Mouse (Mus musculus): ENCODE measurements around the gene Tnfsf15. TPM values are rescaled to one million over a fixed set of nuclear protein-coding genes. Genes with fewer than 3 reads are reported as not detected.

Gene Tnfsf15
- polyA plus RNA-seq, 1 experiment from 2014 or later: 0.25 TPM

- DNase-seq (ENCODE audit: low spot score) (no peak), ATAC-seq (ENCODE audit: low FRiP score) (no peak)
- Histone ChIP-seq H3K9me3 (ENCODE audit: control insufficient read depth, low read length) (no peaks in the 10 kb centered on the region), H3K4me1 (replicated peaks; ENCODE audit: control insufficient read depth, insufficient read depth, low read length) (no peaks in the 10 kb centered on the region), H3K9ac (ENCODE audit: low read depth, low read length) (no peak overlapping the region), H3K4me3 (ENCODE audit: low read depth, low read length) (no peak overlapping the region), H3K27ac (ENCODE audit: low read depth, low read length) (no peak overlapping the region), H3K4me2 (replicated peaks; ENCODE audit: low read depth, low read length) (no peak overlapping the region), H3K36me3 (ENCODE audit: control insufficient read depth, insufficient read depth, low read length) (no peaks in the 10 kb centered on the region), H3K27me3 (ENCODE audit: control insufficient read depth, insufficient read depth, low read length) (no peaks in the 10 kb centered on the region)
- WGBS: 78% methylated on average over 2 of the region's 2 CpGs
Observed at GRCm38 (mm10) chr4:63731299-63731698, 13.6 kb downstream of the Tnfsf15 start.

GRCm38 (mm10) chr4:63726727-63727126 lies 18.2 kb downstream of the Tnfsf15 start:
- H3K27me3 ChIP-seq (ENCODE audit: control insufficient read depth, insufficient read depth, low read length): no peaks in the 10 kb centered on the region
- no peak for ATAC-seq (ENCODE audit: low FRiP score)
- WGBS: 61% methylated on average over 4 of the region's 4 CpGs
- H3K4me2 ChIP-seq (replicated peaks; ENCODE audit: low read depth, low read length): no peak overlapping the region
- H3K4me3 ChIP-seq (ENCODE audit: low read depth, low read length): no peak overlapping the region
- H3K27ac ChIP-seq (ENCODE audit: low read depth, low read length): no peak overlapping the region
- no peak for DNase-seq (ENCODE audit: low spot score)
- H3K9ac ChIP-seq (ENCODE audit: low read depth, low read length): no peak overlapping the region
- no peaks in the 10 kb centered on the region for H3K9me3 ChIP-seq (ENCODE audit: control insufficient read depth, low read length)
- no peaks in the 10 kb centered on the region for H3K36me3 ChIP-seq (ENCODE audit: control insufficient read depth, insufficient read depth, low read length)
- no peaks in the 10 kb centered on the region for H3K4me1 ChIP-seq (replicated peaks; ENCODE audit: control insufficient read depth, insufficient read depth, low read length)

- no peak overlapping the region for H3K9ac ChIP-seq (ENCODE audit: low read depth, low read length)
- H3K27ac ChIP-seq (ENCODE audit: low read depth, low read length): no peak overlapping the region
- no peak overlapping the region for H3K4me2 ChIP-seq (replicated peaks; ENCODE audit: low read depth, low read length)
- 80% methylated on average over 5 of the region's 5 CpGs for WGBS
- no peaks in the 10 kb centered on the region for H3K27me3 ChIP-seq (ENCODE audit: control insufficient read depth, insufficient read depth, low read length)
- H3K36me3 ChIP-seq (ENCODE audit: control insufficient read depth, insufficient read depth, low read length): no peaks in the 10 kb centered on the region
- DNase-seq (ENCODE audit: low spot score) (no peak), ATAC-seq (ENCODE audit: low FRiP score) (no peak)
- no peak overlapping the region for H3K4me3 ChIP-seq (ENCODE audit: low read depth, low read length)
- no peaks in the 10 kb centered on the region for H3K4me1 ChIP-seq (replicated peaks; ENCODE audit: control insufficient read depth, insufficient read depth, low read length)
- H3K9me3 ChIP-seq (ENCODE audit: control insufficient read depth, low read length): no peaks in the 10 kb centered on the region
Observed at GRCm38 (mm10) chr4:63725981-63726380, 18.9 kb downstream of the Tnfsf15 start.

DNA sequence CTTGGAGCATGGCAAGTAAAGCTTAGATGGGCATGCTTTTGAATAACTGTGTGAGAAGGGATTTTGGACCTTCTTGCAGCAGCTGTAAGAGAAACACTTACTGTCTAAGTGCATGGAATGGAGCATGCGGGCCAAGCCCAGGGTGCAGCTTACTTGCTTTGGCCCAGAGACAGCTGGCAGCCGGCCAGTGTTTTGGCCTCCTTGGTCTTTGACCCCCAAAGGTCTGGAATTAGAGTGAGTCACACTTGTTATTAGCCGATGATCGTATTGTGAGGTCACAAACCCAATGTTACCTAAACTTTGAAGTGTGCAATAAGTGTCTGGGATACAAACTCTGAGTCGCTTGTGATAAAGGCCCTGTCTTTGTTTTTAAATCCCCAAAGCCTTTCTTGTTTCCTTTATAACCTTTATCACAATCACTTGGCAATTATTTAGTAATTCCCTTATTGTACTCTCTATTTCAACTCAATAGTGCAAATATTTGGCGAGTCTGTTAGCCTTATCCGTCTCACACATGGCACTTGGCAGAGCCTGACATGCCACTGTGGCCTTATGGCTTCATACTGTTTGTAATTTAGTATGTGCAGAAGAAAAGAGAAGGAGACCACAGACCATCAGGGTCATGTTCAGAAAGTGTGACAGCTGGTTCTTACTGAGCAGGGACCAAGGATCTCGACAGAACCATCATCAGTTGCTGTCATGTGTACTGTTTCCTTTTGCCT lies 26.8 kb downstream of the Tnfsf15 start:
- no peak for DNase-seq (ENCODE audit: low spot score)
- WGBS: 83% methylated on average over 8 of the region's 8 CpGs

DNA sequence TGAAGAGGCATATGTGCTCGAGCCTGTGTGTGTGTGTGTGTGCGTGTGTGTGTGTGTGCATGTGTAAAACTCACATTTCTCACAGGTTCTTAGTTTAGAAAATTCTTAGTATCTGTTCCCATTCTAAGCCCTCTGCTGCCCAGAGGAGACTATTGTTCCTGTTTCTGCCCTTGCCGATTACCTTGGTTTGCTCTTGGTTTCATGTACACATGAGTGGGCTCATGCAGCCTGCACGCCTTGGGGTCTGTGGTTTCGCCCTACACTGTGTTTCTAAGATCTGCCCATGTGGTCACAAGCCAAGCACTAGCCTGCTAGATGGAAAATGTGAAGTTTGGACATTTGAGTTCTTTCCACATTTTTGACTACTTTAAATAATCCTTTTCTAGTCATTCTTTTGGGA lies 33.0 kb downstream of the Tnfsf15 start:
- Histone ChIP-seq H3K4me1 (replicated peaks; ENCODE audit: control insufficient read depth, insufficient read depth, low read length) (no peaks in the 10 kb centered on the region), H3K4me3 (ENCODE audit: low read depth, low read length) (no peak overlapping the region), H3K4me2 (replicated peaks; ENCODE audit: low read depth, low read length) (no peak overlapping the region), H3K27ac (ENCODE audit: low read depth, low read length) (no peak overlapping the region), H3K9me3 (ENCODE audit: control insufficient read depth, low read length) (no peaks in the 10 kb centered on the region), H3K36me3 (ENCODE audit: control insufficient read depth, insufficient read depth, low read length) (no peaks in the 10 kb centered on the region), H3K9ac (ENCODE audit: low read depth, low read length) (no peak overlapping the region), H3K27me3 (ENCODE audit: control insufficient read depth, insufficient read depth, low read length) (no peaks in the 10 kb centered on the region)
- 91% methylated on average over 5 of the region's 5 CpGs for WGBS
- ATAC-seq (ENCODE audit: low FRiP score) (no peak), DNase-seq (ENCODE audit: low spot score) (no peak)

More for the DNA sequence above, 26.8 kb downstream of the Tnfsf15 start:
- Histone ChIP-seq H3K4me3 (ENCODE audit: low read depth, low read length) (no peak overlapping the region), H3K27me3 (ENCODE audit: control insufficient read depth, insufficient read depth, low read length) (no peaks in the 10 kb centered on the region), H3K27ac (ENCODE audit: low read depth, low read length) (no peak overlapping the region), H3K4me2 (replicated peaks; ENCODE audit: low read depth, low read length) (no peak overlapping the region), H3K9me3 (ENCODE audit: control insufficient read depth, low read length) (no peaks in the 10 kb centered on the region), H3K36me3 (ENCODE audit: control insufficient read depth, insufficient read depth, low read length) (no peaks in the 10 kb centered on the region), H3K9ac (ENCODE audit: low read depth, low read length) (no peak overlapping the region), H3K4me1 (replicated peaks; ENCODE audit: control insufficient read depth, insufficient read depth, low read length) (no peaks in the 10 kb centered on the region)
- ATAC-seq (ENCODE audit: low FRiP score): no peak

DNA sequence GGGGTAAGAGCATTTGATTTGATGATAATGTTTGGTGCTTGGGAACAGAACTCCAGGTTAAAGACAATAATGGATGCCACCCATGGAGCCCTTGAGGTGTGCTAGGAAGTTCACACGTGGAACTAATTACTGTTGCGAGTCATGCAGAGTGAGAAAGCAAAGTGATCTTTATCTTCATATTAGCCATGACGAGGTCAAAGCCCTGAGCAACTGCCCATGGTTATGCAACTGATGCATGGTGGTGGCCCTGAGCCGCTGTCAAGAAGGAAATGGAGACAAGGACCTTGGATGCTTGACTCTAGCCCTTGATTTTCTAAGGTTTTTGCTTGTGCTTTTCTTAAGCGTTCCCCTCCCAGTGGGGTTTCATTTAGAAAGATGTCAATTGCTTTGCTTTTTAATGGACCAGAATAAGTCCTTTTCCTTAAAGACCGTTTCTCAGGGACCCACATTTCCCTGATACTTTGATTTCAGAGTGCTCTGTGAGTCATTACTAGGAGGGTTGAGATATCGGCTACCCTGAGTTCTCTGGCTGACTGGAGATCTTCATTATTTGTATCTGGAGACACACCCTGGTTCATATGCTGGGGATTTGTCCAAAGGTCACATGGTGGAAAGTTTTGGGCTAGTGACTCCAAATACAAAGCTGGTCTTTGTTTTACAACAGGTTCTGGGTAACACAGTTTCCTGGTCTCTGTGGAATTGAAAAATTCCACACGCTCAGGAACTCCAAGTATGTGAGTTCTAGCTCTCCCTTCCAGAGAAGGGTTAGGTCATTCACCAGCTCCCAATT lies 34.3 kb downstream of the Tnfsf15 start:
- H3K36me3 ChIP-seq (ENCODE audit: control insufficient read depth, insufficient read depth, low read length): no peaks in the 10 kb centered on the region
- H3K27me3 ChIP-seq (ENCODE audit: control insufficient read depth, insufficient read depth, low read length): no peaks in the 10 kb centered on the region
- ATAC-seq (ENCODE audit: low FRiP score) (no peak), DNase-seq (ENCODE audit: low spot score) (no peak)
- H3K4me3 ChIP-seq (ENCODE audit: low read depth, low read length): no peak overlapping the region
- no peaks in the 10 kb centered on the region for H3K4me1 ChIP-seq (replicated peaks; ENCODE audit: control insufficient read depth, insufficient read depth, low read length)
- 54% methylated on average over 8 of the region's 8 CpGs for WGBS
- H3K4me2 ChIP-seq (replicated peaks; ENCODE audit: low read depth, low read length): no peak overlapping the region
- H3K27ac ChIP-seq (ENCODE audit: low read depth, low read length): no peak overlapping the region
- no peak overlapping the region for H3K9ac ChIP-seq (ENCODE audit: low read depth, low read length)
- no peaks in the 10 kb centered on the region for H3K9me3 ChIP-seq (ENCODE audit: control insufficient read depth, low read length)

DNA sequence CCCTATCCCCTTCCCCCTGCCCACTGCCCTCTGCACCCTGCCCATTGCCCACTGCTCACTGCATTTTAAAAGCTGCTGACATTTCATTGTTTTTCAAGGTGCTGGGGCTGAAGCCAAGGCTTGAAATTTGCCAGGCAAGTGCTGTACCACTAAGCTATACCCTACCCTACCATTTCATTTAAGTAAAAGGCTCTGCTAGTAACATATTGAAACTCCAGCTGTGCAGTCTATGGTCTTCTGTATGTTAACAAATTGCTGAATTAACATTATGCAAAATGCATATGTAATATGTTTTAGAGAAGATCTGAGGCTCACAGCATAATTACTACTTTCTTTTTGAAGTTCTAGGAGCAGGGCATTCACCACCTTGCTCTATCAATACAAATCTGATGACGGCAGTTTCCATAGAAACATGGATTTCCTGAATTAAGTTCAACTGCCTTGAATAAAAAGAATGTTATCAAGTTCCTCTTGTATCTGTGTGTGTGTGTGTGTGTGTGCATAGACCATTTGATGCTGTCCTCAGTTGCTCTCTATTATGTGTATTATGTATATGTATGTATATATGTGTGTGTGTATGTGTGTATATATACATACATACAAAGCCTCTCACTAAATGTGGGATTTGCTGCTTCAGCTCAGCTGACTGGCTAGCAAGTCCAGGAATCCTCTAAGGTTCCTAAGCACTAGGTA lies 38.5 kb downstream of the Tnfsf15 start:
- WGBS: 77% methylated on average over 1 of the region's 1 CpGs
- H3K4me3 ChIP-seq (ENCODE audit: low read depth, low read length): no peak overlapping the region

GRCm38 (mm10) chr4:63704232-63704631 lies 40.7 kb downstream of the Tnfsf15 start:
- Histone ChIP-seq H3K27ac (ENCODE audit: low read depth, low read length) (no peak overlapping the region), H3K4me3 (ENCODE audit: low read depth, low read length) (no peak overlapping the region), H3K9ac (ENCODE audit: low read depth, low read length) (no peak overlapping the region), H3K9me3 (ENCODE audit: control insufficient read depth, low read length) (no peaks in the 10 kb centered on the region), H3K27me3 (ENCODE audit: control insufficient read depth, insufficient read depth, low read length) (no peaks in the 10 kb centered on the region), H3K4me1 (replicated peaks; ENCODE audit: control insufficient read depth, insufficient read depth, low read length) (no peaks in the 10 kb centered on the region), H3K36me3 (ENCODE audit: control insufficient read depth, insufficient read depth, low read length) (no peaks in the 10 kb centered on the region), H3K4me2 (replicated peaks; ENCODE audit: low read depth, low read length) (no peak overlapping the region)
- no peak for DNase-seq (ENCODE audit: low spot score)
- no peak for ATAC-seq (ENCODE audit: low FRiP score)
- WGBS: 90% methylated on average over 5 of the region's 5 CpGs

More for the DNA sequence above, 38.5 kb downstream of the Tnfsf15 start:
- H3K36me3 ChIP-seq (ENCODE audit: control insufficient read depth, insufficient read depth, low read length): no peaks in the 10 kb centered on the region
- H3K27me3 ChIP-seq (ENCODE audit: control insufficient read depth, insufficient read depth, low read length): no peaks in the 10 kb centered on the region
- H3K9me3 ChIP-seq (ENCODE audit: control insufficient read depth, low read length): no peaks in the 10 kb centered on the region
- DNase-seq (ENCODE audit: low spot score): no peak
- no peak overlapping the region for H3K9ac ChIP-seq (ENCODE audit: low read depth, low read length)
- H3K27ac ChIP-seq (ENCODE audit: low read depth, low read length): no peak overlapping the region
- H3K4me1 ChIP-seq (replicated peaks; ENCODE audit: control insufficient read depth, insufficient read depth, low read length): no peaks in the 10 kb centered on the region
- no peak for ATAC-seq (ENCODE audit: low FRiP score)
- no peak overlapping the region for H3K4me2 ChIP-seq (replicated peaks; ENCODE audit: low read depth, low read length)

Data from hindbrain, embryonic 11.5 days (tissue).